Mouse (Mus musculus) CD8-positive naive resting alpha-beta T cell, adult 57 days (primary cell): Measurements from ENCODE around the gene Rps27. TPM values are rescaled to one million over a fixed set of nuclear protein-coding genes. Genes with fewer than 3 reads are reported as not detected.

Experiments
- total RNA-seq: library from RNA; stranded (reverse); gene quantifications from one replicate; pipeline ENCODE4 v1.2.4, GENCODE M21; 2023

Gene Rps27
- 12,553 TPM for total RNA-seq

DNA sequence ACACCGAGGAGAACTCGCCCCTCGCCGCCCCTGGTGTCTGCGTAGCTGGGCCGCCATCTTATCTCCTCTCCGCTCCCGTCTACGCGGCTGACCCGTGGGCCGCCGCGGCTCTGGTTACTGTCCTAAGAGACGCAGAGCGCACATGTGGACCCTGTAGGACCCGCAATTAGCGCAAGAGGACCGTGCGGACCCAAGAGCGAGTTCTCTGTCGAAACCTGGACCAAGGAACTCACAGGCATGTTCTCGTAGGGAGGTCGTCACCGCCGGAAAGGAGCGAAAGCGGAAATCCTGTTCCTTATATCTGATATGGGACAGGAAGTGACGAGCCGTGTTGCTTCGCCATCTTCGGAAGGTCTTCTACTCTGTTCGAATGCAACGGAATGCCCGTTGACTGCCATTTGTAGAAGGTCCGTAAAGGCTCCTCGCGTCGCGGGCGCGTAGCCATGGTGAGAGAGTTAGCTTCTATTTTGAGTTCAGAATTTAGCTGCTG is at the start of gene Rps27, which contains the start of gene Rab13:
Gene Rps27 (minus strand): TSS at position 275 of the 490 bp plus-strand sequence.
Gene Rab13 (plus strand): TSS at position 319 of the 490 bp plus-strand sequence.

DNA sequence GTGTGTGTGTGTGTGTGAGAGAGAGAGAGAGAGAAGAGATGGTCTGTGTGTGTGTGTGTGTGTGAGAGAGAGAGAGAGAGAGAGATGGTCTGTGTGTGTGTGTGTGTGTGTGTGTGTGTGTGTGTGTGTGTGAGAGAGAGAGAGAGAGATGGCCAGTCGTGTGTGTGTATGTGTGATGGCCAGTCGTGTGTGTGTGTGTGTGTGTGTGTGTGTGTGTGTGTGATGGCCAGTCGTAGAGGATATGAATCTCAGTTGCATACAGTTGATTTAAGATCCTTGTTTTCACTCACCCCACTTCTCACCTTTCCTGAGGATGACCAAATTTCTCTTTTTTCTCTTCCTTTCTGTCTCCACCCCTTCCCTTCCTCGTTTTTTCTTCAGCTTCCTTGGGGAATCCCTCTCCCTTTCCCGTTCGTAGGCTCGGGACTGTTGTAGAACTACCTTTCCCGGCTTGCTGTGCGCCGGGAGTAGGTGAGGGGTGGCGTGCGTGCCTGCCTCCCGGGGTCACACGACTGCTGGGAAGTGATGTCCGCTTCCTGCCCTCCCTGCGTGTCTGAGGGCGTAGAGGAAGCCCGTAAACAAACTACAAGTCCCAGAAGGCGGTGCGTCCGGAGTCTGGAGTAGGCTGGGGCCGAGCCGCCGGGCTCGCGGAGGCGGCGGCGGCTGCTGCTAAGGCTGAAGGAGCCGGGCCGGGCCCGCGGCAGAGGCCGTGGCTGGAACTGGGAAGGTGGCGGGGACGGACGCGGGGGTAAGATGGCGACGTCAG is 40.4 kb upstream of the Rps27 start, which contains the start of gene Crtc2:
Gene Crtc2 (plus strand): TSS at position 511 of the 766 bp plus-strand sequence.

DNA sequence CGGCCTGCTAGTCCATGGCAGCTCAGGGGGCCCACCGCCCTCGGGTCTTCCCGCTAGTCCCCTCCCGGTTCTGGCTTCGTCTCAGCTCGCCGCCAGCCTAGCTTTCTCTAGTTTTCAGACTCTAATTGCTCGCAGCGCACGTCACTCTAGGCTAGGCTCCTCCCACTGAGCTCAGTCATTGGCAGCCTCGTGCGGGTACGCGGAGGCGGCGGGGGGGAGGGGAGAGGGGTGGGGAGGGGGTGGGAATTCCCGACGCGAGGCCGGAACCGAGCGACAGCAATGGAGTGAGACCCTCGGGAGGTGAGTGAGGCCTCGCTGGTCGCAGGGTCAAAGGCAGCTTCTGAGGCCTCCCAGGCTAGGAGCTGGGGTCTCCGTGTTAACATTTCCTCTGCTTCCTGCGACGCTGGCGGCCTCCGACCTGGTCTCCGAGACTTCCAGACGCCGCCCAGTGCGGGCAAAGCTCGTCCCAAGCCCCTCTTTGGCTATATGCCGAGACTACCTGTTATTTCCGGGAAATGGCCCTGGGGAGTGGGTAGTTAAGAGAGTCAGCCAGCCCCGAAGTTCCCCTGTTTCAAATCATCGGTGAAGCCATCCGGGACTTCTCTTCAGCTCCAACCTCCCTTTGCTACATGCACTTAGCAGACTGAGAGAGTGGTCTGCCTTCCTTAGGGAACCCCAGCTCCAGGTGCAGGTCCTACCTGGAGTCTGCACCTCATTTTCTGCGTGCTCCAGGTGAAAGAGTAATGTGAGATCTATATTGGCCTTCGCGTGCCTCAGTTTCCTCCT is 34.7 kb upstream of the Rps27 start, which contains the start of gene Slc39a1:
Gene Slc39a1 (plus strand): TSS at position 213 of the 786 bp plus-strand sequence.

DNA sequence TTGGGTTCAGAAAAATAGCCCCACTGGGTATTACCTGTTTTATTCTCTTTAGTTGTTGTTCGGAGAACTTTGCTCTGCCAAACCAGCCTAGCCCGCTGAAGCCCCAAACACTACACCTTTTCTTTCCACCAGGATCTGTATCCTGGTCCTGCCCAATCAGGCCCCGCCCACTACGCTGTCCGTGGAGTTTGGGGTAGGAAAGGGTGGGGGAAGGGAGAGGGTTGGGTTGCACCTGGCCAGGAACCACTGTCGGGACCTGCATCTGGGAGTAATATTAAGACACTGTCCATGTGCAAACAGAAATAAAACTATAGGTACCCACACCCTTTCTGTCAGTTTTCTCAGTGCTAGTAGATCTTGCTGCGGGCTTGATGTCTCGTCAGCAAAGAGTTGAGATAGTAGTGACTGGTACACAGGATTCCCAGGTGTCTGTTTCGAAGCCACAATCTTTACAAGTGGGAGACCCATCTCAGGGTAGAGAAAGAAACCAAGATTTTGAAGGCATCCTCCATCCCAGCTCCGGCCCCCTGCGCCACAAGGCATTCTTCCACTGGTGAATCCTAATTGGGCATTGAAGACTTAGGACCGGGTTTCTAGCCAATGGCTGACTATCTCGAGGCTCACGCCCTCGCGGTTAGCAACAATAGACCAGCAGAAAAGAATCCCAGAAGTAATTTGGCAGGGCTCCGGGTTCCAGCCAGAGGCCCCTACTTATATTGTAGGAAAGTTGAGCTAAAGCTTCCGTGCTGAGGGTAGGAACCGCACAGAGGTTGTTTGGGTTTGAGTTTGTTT is 29.7 kb upstream of the Rps27 start, which contains the start of gene Creb3l4:
Gene Creb3l4 (minus strand): TSS at position 529 of the 792 bp plus-strand sequence.

DNA sequence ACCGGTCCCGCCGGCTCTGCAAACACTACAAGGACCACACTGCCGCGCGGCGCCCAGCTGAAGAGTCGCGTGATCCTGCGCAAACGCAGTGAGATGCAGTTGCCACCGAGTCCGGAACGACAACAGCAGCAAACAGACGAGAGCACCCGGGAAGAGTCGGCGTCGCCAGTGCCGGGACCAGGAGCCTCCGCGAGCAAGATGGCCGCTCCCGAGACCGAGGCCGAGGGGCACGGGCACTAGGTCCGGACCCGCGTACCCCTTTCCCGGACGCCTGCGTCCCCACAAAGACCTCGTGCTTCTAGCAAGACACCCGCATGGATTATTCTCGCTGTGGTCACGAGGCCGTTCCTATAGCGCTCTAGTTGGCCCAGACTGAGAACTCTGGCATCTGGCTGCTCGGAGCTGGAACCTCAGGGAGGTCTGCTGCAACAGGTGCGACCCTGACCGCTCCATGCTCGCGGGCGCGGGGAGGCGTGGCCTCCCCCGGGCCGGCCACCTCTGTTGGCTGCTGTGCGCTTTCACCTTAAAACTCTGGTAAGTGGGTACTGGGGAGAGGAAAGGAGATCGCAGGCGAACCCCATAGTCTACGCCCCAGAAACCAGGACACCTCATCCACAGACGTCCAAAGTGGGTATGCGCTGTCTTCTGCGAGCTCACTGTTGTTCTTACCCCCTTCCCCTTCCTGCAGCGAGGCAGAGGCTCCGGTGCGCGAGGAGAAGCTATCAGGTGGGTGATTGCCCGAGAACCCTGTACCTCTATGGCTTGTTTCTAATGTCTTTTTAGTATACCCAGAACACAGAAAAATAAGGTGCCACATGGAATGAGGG is 18.3 kb upstream of the Rps27 start, which contains the start of gene Jtb:
Gene Jtb (plus strand): TSS at position 91 of the 827 bp plus-strand sequence.

Other genes with a start within 250 kb of the Rps27 start
- gene Hax1, start 214.9 kb downstream of the Rps27 start, total RNA-seq = 50.9 TPM
- 90.4 TPM for gene 4933434E20Rik, start 162.0 kb downstream of the Rps27 start, total RNA-seq
- gene Ubap2l, start 161.0 kb downstream of the Rps27 start, total RNA-seq = 289 TPM
- gene Tpm3, start 141.0 kb downstream of the Rps27 start, total RNA-seq = 536 TPM
- gene Nup210l, start 109.5 kb downstream of the Rps27 start, total RNA-seq = 1.1 TPM
- gene Rab13, start within 50 bp of the Rps27 start, total RNA-seq = not detected
- 63.0 TPM for gene Jtb, start 17.9 kb upstream of the Rps27 start, total RNA-seq
- gene Creb3l4, start 29.9 kb upstream of the Rps27 start, total RNA-seq = not detected
- 17.2 TPM for gene Slc39a1, start 34.5 kb upstream of the Rps27 start, total RNA-seq
- 97.9 TPM for gene Crtc2, start 40.5 kb upstream of the Rps27 start, total RNA-seq
- 73.2 TPM for gene Dennd4b, start 51.5 kb upstream of the Rps27 start, total RNA-seq
- gene Gatad2b, start 79.5 kb upstream of the Rps27 start, total RNA-seq = 128 TPM
- gene Slc27a3, start 176.3 kb upstream of the Rps27 start, total RNA-seq = 0.92 TPM
- 46.2 TPM for gene Ints3, start 220.0 kb upstream of the Rps27 start, total RNA-seq